Mouse (Mus musculus) stomach, postnatal 0 days (tissue): Measurements from ENCODE around the gene Qrich1.

Source experiments
- CTCF ChIP-seq: IDR thresholded peaks from 2 replicates; pipeline ENCODE4 v1.5.1; 2016; ENCODE audit warnings: antibody characterized with exemption, low read depth, mild to moderate bottlenecking, moderate library complexity
- EP300 ChIP-seq: optimal IDR thresholded peaks from 2 replicates; pipeline ENCODE3; 2016; ENCODE audit warnings: antibody characterized with exemption

GRCm38 (mm10) chr9:108517931-108518332, 1.3 kb downstream of the Qrich1 start:
- TF ChIP-seq EP300 = no peak
- TF ChIP-seq CTCF = no peak
